Mouse (Mus musculus) embryonic fibroblast, embryonic 13.5 days (primary cell): ENCODE measurements around the gene Gif. TPM values are rescaled to one million over a fixed set of nuclear protein-coding genes. Genes with fewer than 3 reads are reported as not detected.

Experiments used
- H3K27ac ChIP-seq: 2 replicates; pipeline ENCODE4 v1.5.1; 2012; ENCODE audit warnings: low read length, control low read depth, inconsistent platforms; ENCODE audit not compliant: insufficient read depth
- H3K4me1 ChIP-seq: 2 replicates; pipeline ENCODE4 v1.6.1; 2011; ENCODE audit warnings: low read length; ENCODE audit not compliant: control insufficient read depth, insufficient read depth
- H3K4me3 ChIP-seq: 2 replicates; pipeline ENCODE4 v1.5.1; 2011; ENCODE audit warnings: mild to moderate bottlenecking, control low read depth, low read length; ENCODE audit not compliant: insufficient read depth
- CTCF ChIP-seq: IDR thresholded peaks from 2 replicates; pipeline ENCODE4 v1.5.1; 2011; ENCODE audit warnings: mild to moderate bottlenecking, control low read depth, low read length, moderate library complexity, borderline replicate concordance; ENCODE audit not compliant: insufficient read depth
- POLR2A ChIP-seq: IDR thresholded peaks from 2 replicates; pipeline ENCODE4 v1.6.1; 2011; ENCODE audit warnings: low read depth, mild to moderate bottlenecking, control low read depth, low read length, moderate library complexity
- polyA plus RNA-seq: library from polyadenylated mRNA; stranded (reverse); fragments of >200 nt; gene quantifications from 2 replicates; pipeline ENCODE4 v1.2.4, GENCODE M21; 2011; ENCODE audit warnings: low read depth; ENCODE audit not compliant: missing spikeins, insufficient read length

Gene Gif
- not detected in 2 replicates for polyA plus RNA-seq

- H3K27ac ChIP-seq, result no peak within 1 kb of the TSS
- no peaks in the 10 kb centered on the region for H3K4me1 ChIP-seq
- TF ChIP-seq CTCF (no peak), POLR2A (no peak)
- no peak within 1 kb of the TSS for H3K4me3 ChIP-seq
Measured at GRCm38 (mm10) chr19:11747298-11747697, at the start of gene Gif. Gene Gif, plus strand, starts transcription at chr19:11747554.

DNA sequence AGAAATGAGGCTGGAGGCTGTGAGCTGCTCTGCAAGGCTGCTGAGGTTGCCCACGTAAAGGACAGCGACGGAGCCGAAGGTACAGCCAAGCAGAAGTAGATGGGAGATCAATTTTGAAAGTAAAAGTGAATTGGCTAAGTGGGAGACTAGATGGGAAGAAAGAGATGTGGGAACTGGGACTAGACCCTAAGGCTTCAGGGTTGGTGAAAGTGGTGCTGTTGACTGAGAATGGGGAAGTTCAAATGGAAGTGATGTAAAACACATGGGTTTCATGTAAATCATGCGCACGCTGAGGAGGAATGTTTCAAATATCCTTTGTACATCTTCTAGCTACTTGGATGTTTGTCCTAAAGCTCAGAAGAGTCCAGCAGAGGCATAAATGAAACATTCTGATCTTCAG lies 49.0 kb upstream of the Gif start:
- Histone ChIP-seq H3K4me1 (no peaks in the 10 kb centered on the region), H3K4me3 (no peak overlapping the region), H3K27ac (no peak overlapping the region)
- no peak for TF ChIP-seq CTCF
- no peak for TF ChIP-seq POLR2A

DNA sequence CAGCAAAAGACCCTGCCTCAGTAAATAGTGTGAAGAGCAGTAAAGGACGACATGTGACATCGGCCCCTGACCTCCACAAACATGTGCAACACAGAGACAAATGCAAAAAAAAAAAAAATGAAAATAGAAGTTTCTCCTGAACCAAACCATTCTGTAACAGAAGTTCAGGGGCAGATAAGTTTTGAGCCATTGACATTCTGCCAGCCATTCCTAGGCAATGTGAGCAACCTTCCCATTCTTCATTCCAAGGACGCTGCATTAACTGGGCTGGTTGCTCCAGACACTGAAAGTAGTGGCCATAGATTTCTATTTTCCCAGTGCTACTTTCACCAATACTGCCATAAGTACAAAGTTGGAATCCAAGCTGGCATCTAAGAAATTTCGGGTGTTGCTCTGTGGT lies 34.9 kb upstream of the Gif start:
- TF ChIP-seq CTCF (no peak), POLR2A (no peak)
- no peak overlapping the region for H3K4me3 ChIP-seq
- no peaks in the 10 kb centered on the region for H3K4me1 ChIP-seq
- H3K27ac ChIP-seq, result no peak overlapping the region

- H3K4me1 ChIP-seq, result no peaks in the 10 kb centered on the region
- no peak overlapping the region for H3K4me3 ChIP-seq
- TF ChIP-seq POLR2A, result no peak
- H3K27ac ChIP-seq, result no peak overlapping the region
Measured at GRCm38 (mm10) chr19:11720071-11720470, 27.3 kb upstream of the Gif start.

DNA sequence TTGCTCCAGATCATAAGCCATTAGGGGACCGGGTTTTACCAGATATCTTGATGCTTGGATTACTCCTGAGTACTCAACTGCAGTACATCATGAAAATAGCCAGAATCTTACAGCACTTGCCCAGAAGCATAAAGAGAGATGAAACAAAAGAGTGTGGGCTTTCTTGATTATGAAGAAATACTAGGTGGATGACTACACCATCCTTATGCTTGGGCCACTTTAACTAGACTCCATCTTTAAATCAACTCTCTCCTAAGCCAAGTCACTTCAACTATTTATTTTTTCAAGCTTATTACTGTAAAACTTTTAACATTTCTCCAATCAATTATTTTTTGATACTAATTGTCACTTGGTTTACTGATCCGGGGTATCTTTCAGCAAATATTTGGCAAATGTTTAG lies 23.5 kb upstream of the Gif start:
- Histone ChIP-seq H3K27ac (no peak overlapping the region), H3K4me3 (no peak overlapping the region), H3K4me1 (no peaks in the 10 kb centered on the region)
- no peak for TF ChIP-seq CTCF
- no peak for TF ChIP-seq POLR2A

DNA sequence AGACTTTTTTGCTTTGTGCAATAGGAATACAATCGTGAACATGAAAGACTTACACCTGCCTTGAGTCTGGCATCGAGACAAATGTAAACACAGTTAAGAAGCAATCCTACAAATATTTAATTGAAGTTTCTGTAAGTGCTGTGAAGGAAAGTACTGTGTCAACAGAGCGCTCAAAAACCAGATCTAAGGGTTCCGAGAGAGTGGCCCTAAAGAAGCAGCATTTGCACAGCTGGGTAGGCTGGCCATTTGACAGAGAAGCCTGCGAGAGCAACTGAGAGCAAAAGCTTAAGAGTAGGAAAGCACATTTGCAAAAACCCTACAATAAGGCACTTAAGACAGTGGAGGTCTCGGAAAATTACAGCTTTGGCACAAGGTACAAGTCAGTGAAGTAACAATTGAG lies 23.1 kb upstream of the Gif start:
- no peaks in the 10 kb centered on the region for H3K4me1 ChIP-seq
- no peak for TF ChIP-seq CTCF
- H3K4me3 ChIP-seq, result no peak overlapping the region
- no peak overlapping the region for H3K27ac ChIP-seq

- no peak overlapping the region for H3K27ac ChIP-seq
- no peaks in the 10 kb centered on the region for H3K4me1 ChIP-seq
- no peak overlapping the region for H3K4me3 ChIP-seq
- TF ChIP-seq CTCF (no peak), POLR2A (no peak)
Measured at GRCm38 (mm10) chr19:11725915-11726314, 21.4 kb upstream of the Gif start.

DNA sequence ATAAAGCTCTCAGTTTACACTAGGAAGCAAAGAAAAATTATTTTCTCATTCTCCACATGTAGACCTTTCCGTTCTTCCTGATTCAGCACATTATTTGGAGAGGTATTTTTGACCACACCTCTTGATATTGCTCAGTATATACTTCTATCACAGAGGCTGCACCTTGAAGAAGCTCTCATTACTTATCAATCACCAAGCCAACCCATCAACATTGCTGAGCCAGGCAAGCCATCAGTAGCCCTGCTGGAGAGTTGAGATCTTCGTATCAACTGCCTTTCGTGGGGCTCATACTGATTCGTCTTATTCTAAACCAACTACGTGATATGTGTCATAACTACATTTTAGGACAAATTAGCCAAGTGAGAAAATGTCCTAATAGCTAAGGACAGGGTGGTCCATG lies 20.1 kb upstream of the Gif start:
- no peaks in the 10 kb centered on the region for H3K4me1 ChIP-seq
- no peak overlapping the region for H3K27ac ChIP-seq
- no peak overlapping the region for H3K4me3 ChIP-seq
- TF ChIP-seq POLR2A, result no peak

DNA sequence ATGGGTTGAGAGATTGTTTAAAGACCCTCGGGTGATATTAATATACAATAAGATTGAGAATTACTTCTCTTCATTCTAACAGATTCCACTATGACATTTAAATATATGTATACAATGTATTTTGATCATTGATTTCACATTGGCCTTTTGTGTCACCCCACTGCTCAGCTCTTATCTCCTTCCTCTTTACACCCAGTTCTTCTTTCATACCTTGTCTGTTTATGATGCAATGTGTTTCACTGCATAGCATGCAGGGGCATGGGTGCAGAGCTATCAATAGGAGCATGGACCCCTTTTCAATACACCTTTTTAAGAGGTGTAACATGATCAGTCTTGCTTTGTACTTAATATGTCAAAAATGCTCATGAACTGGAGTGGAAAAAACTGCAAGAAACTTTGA lies 17.1 kb upstream of the Gif start:
- Histone ChIP-seq H3K27ac (no peak overlapping the region), H3K4me1 (no peaks in the 10 kb centered on the region), H3K4me3 (no peak overlapping the region)
- no peak for TF ChIP-seq CTCF
- TF ChIP-seq POLR2A, result no peak

DNA sequence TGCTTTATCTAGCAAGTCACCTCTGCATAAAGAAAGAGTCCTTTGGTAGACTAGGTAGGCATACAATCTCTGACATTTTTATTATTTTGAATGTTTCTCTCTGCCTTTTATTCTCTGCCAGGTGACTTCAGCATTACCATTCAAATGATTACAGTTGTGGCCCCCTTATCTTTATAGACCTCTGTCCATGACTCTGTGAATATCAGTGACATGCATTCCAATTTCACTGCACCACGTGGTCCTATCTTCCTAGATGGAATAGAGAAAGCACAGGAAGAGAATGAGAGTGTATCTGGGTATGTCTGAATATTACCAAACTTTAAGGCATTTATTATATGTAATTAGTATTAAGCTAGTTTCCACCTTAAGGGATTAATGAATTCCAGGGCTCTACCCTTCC lies 10.9 kb upstream of the Gif start:
- no peak overlapping the region for H3K27ac ChIP-seq
- no peak overlapping the region for H3K4me3 ChIP-seq
- H3K4me1 ChIP-seq, result no peaks in the 10 kb centered on the region
- TF ChIP-seq CTCF (no peak), POLR2A (no peak)

DNA sequence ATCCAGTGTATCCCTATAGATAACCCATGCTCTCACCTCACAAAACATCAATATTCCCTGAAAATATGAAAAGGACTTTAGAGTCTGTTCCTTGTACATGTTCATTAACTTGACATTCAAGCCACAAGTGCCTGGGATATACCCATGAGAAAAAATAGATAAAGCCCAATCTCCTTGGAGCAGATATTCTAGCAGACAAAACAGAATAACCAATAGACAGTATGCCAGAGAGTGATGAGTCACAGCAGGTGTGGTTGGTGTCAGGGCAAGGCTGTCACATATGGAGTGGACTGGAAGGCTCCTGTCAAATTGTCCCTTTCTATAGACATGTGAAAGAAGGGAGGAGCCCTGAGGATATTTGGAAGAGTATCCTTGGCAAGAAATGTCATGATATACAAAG lies 1.7 kb upstream of the Gif start:
- TF ChIP-seq CTCF, result no peak
- TF ChIP-seq POLR2A, result no peak
- Histone ChIP-seq H3K27ac (no peak overlapping the region), H3K4me1 (no peaks in the 10 kb centered on the region), H3K4me3 (no peak overlapping the region)

GRCm38 (mm10) chr19:11765059-11765458 lies 17.7 kb downstream of the Gif start:
- Histone ChIP-seq H3K4me3 (no peak overlapping the region), H3K4me1 (no peaks in the 10 kb centered on the region), H3K27ac (no peak overlapping the region)
- no peak for TF ChIP-seq POLR2A
- no peak for TF ChIP-seq CTCF
